Mouse (Mus musculus) C2C12 (cell line): ENCODE data around the gene Saal1. TPM values are rescaled to one million over a fixed set of nuclear protein-coding genes. Genes with fewer than 3 reads are reported as not detected.
"Not testable (repeated sequence)": the region's sequence is repeated elsewhere in the genome, so short reads cannot be mapped to it uniquely, and the experiment has no call there.

Source experiments
- H3K27me3 ChIP-seq: one replicate; pipeline ENCODE4 v1.6.1; 2011; ENCODE audit not compliant: control insufficient read depth, insufficient read depth, insufficient read length
- H3K36me3 ChIP-seq: one replicate; pipeline ENCODE4 v1.6.1; 2011; ENCODE audit not compliant: control insufficient read depth, insufficient read depth
- H3K4me3 ChIP-seq: one replicate; pipeline ENCODE4 v1.5.1; 2011; ENCODE audit warnings: mild to moderate bottlenecking, control low read depth; ENCODE audit not compliant: poor library complexity, insufficient read depth, severe bottlenecking
- H3K79me2 ChIP-seq: one replicate; pipeline ENCODE4 v1.6.1; 2011; ENCODE audit not compliant: control insufficient read depth, insufficient read depth
- H3K79me3 ChIP-seq: one replicate; pipeline ENCODE4 v1.6.1; 2011; ENCODE audit warnings: low read depth, control low read depth
- H3ac ChIP-seq: one replicate; pipeline ENCODE3; 2011; ENCODE audit warnings: low read depth; ENCODE audit not compliant: control insufficient read depth, insufficient read length
- CEBPB ChIP-seq: IDR thresholded peaks from one replicate; pipeline ENCODE4 v1.6.1; 2011; ENCODE audit warnings: low read depth, mild to moderate bottlenecking, control low read depth, moderate library complexity
- CTCF ChIP-seq: IDR thresholded peaks from one replicate; pipeline ENCODE4 v1.5.1; 2011; ENCODE audit not compliant: control insufficient read depth, insufficient read depth, insufficient read length
- FOSL1 ChIP-seq: IDR thresholded peaks from one replicate; pipeline ENCODE4 v1.8.0; 2011; ENCODE audit warnings: mild to moderate bottlenecking, low read length; ENCODE audit not compliant: poor library complexity, insufficient read depth, severe bottlenecking
- MAX ChIP-seq: IDR thresholded peaks from one replicate; pipeline ENCODE4 v1.6.1; 2011; ENCODE audit warnings: mild to moderate bottlenecking, control low read depth
- MYOD1 ChIP-seq: IDR thresholded peaks from one replicate; pipeline ENCODE4 v1.6.1; 2011; ENCODE audit warnings: low read depth; ENCODE audit not compliant: control insufficient read depth, insufficient read length
- MYOG ChIP-seq: IDR thresholded peaks from one replicate; pipeline ENCODE4 v1.6.1; 2011; ENCODE audit not compliant: control insufficient read depth, insufficient read length; ENCODE audit errors: extremely low read depth
- USF1 ChIP-seq: IDR thresholded peaks from one replicate; pipeline ENCODE4 v1.6.1; 2011; ENCODE audit warnings: low read depth, mild to moderate bottlenecking, control low read depth, moderate library complexity
- polyA plus RNA-seq: library from polyadenylated mRNA; unstranded; fragments of >200 nt; fragmentation: generic; extraction: Trizol; gene quantifications from one replicate; pipeline ENCODE4 v1.2.1, GENCODE M21; 2012; ENCODE audit warnings: missing spikeins

Saal1 gene
- polyA plus RNA-seq, 1 experiment = 17.7 TPM

GRCm38 (mm10) chr7:46667256-46667655 is 43.2 kb downstream of the Saal1 start:
- Histone ChIP-seq H3K36me3 (no peaks in the 10 kb centered on the region), H3K79me3 (no peaks in the 10 kb centered on the region), H3K27me3 (peaks cover 17% of the 10 kb centered on the region), H3ac (no peak overlapping the region), H3K79me2 (no peaks in the 10 kb centered on the region), H3K4me3 (no peak overlapping the region)
- TF ChIP-seq MYOG (no peak), FOSL1 (no peak), CTCF (no peak), CEBPB (no peak), MAX (no peak), USF1 (no peak), MYOD1 (no peak)

- H3K27me3 ChIP-seq = peaks cover 27% of the 10 kb centered on the region
- no peak overlapping the region for H3ac ChIP-seq
- no peak overlapping the region for H3K4me3 ChIP-seq
- no peaks in the 10 kb centered on the region for H3K79me2 ChIP-seq
- H3K36me3 ChIP-seq = no peaks in the 10 kb centered on the region
- no peaks in the 10 kb centered on the region for H3K79me3 ChIP-seq
- TF ChIP-seq MAX = peak; percentile 13
- TF ChIP-seq MYOD1 = no peak
- TF ChIP-seq CTCF = peak; percentile 26
- no peak for TF ChIP-seq MYOG
Measured at GRCm38 (mm10) chr7:46665236-46665635, 45.2 kb downstream of the Saal1 start.

GRCm38 (mm10) chr7:46661591-46662090 is 48.8 kb downstream of the Saal1 start:
- H3K4me3 ChIP-seq = no peak overlapping the region
- H3ac ChIP-seq = no peak overlapping the region
- TF ChIP-seq CTCF = no peak
- TF ChIP-seq MYOD1 = no peak
- TF ChIP-seq USF1 = no peak
- TF ChIP-seq MYOG = no peak
- no peak for TF ChIP-seq FOSL1
- no peak for TF ChIP-seq MAX
- no peak for TF ChIP-seq CEBPB
- peaks cover 47% of the 10 kb centered on the region for H3K27me3 ChIP-seq
- H3K79me2 ChIP-seq = no peaks in the 10 kb centered on the region
- no peaks in the 10 kb centered on the region for H3K36me3 ChIP-seq
- no peaks in the 10 kb centered on the region for H3K79me3 ChIP-seq

GRCm38 (mm10) chr7:46652279-46652678 is 58.2 kb downstream of the Saal1 start:
- Histone ChIP-seq H3K79me2 (no peaks in the 10 kb centered on the region), H3K79me3 (no peaks in the 10 kb centered on the region), H3K4me3 (no peak overlapping the region), H3K27me3 (peaks cover 31% of the 10 kb centered on the region), H3ac (no peak overlapping the region), H3K36me3 (no peaks in the 10 kb centered on the region)
- TF ChIP-seq CEBPB (no peak), USF1 (no peak), MAX (no peak), FOSL1 (no peak), CTCF (no peak), MYOD1 (no peak)

GRCm38 (mm10) chr7:46650231-46650630 is 60.2 kb downstream of the Saal1 start:
- H3ac ChIP-seq, H3K79me2 ChIP-seq, H3K79me3 ChIP-seq, H3K4me3 ChIP-seq, H3K36me3 ChIP-seq: not testable (repeated sequence)
- peaks cover 20% of the 10 kb centered on the region for H3K27me3 ChIP-seq

- TF ChIP-seq MYOD1 (no peak), MYOG (no peak)
- no peak overlapping the region for H3K4me3 ChIP-seq
- H3K79me3 ChIP-seq = no peaks in the 10 kb centered on the region
- H3ac ChIP-seq = no peak overlapping the region
- H3K36me3 ChIP-seq = no peaks in the 10 kb centered on the region
- peaks cover 14% of the 10 kb centered on the region for H3K27me3 ChIP-seq
- no peaks in the 10 kb centered on the region for H3K79me2 ChIP-seq
Measured at GRCm38 (mm10) chr7:46648431-46649140, 61.9 kb downstream of the Saal1 start.
